Mouse (Mus musculus) adrenal gland, postnatal 14 days (tissue): ENCODE results near the gene Pakap. TPM values are rescaled to one million over a fixed set of nuclear protein-coding genes. Genes with fewer than 3 reads are reported as not detected.

Experiments used
- DNase-seq: peaks from one replicate; pipeline ENCODE4 v3.0.0; 2021; ENCODE audit warnings: mixed read lengths
- total RNA-seq: library from RNA; stranded (reverse); gene quantifications from 2 replicates; pipeline ENCODE4 v1.2.3, GENCODE M21; 2021

The Pakap gene
- total RNA-seq, 1 experiment from 2014 or later, result 45.8 TPM

GRCm38 (mm10) chr4:57625306-57625705 is 57.3 kb downstream of the Pakap start:
- DNase-seq, result peak; percentile 54

GRCm38 (mm10) chr4:57625756-57626155 is 57.8 kb downstream of the Pakap start:
- no peak for DNase-seq

- no peak for DNase-seq
These were observed 58.9 kb downstream of the Pakap start for GRCm38 (mm10) chr4:57626921-57627320.

GRCm38 (mm10) chr4:57632386-57632785 is 64.4 kb downstream of the Pakap start:
- DNase-seq, result peak; percentile 50

GRCm38 (mm10) chr4:57633052-57633451 is 65.1 kb downstream of the Pakap start:
- no peak for DNase-seq

- DNase-seq, result no peak
These were observed 67.0 kb downstream of the Pakap start for GRCm38 (mm10) chr4:57634956-57635355.

- peak; percentile 44 for DNase-seq
These were observed 69.0 kb downstream of the Pakap start for GRCm38 (mm10) chr4:57636782-57637482.

- no peak for DNase-seq
These were observed 69.8 kb downstream of the Pakap start for GRCm38 (mm10) chr4:57637636-57638386.

GRCm38 (mm10) chr4:57638941-57639340 is 71.0 kb downstream of the Pakap start:
- no peak for DNase-seq

GRCm38 (mm10) chr4:57640222-57640621 is 72.2 kb downstream of the Pakap start:
- no peak for DNase-seq

GRCm38 (mm10) chr4:57640971-57641370 is 73.0 kb downstream of the Pakap start:
- no peak for DNase-seq

- no peak for DNase-seq
These were observed 83.0 kb downstream of the Pakap start for GRCm38 (mm10) chr4:57650994-57651393.

- no peak for DNase-seq
These were observed 83.6 kb downstream of the Pakap start for GRCm38 (mm10) chr4:57651547-57651946.

GRCm38 (mm10) chr4:57652185-57652904 is 84.4 kb downstream of the Pakap start:
- peak; percentile 37 for DNase-seq

- no peak for DNase-seq
These were observed 88.0 kb downstream of the Pakap start for GRCm38 (mm10) chr4:57655966-57656365.

- no peak for DNase-seq
These were observed 88.4 kb downstream of the Pakap start for GRCm38 (mm10) chr4:57656388-57656787.

- no peak for DNase-seq
These were observed 88.9 kb downstream of the Pakap start for GRCm38 (mm10) chr4:57656861-57657260.

- DNase-seq, result no peak
These were observed 92.5 kb downstream of the Pakap start for GRCm38 (mm10) chr4:57660470-57660869.

GRCm38 (mm10) chr4:57666101-57666500 is 98.1 kb downstream of the Pakap start:
- DNase-seq, result peak; percentile 48

- DNase-seq, result peak; percentile 43
These were observed 103.0 kb downstream of the Pakap start for GRCm38 (mm10) chr4:57670813-57671469.

GRCm38 (mm10) chr4:57672541-57672940 is 104.6 kb downstream of the Pakap start:
- DNase-seq, result peak; percentile 44
